Mouse (Mus musculus) limb, embryonic 11.5 days (tissue): ENCODE results near the gene Efna3. TPM values are rescaled to one million over a fixed set of nuclear protein-coding genes. Genes with fewer than 3 reads are reported as not detected.

ENCODE experiments used
- ATAC-seq: fragments of 200-750 bp; cut with Nextera tagmentation; 2 replicates; pipeline ENCODE4 v1.8.0; 2017; ENCODE audit warnings: low read depth; ENCODE audit not compliant: insufficient number of reproducible peaks, low FRiP score, low TSS enrichment
- DNase-seq: peaks from one replicate; pipeline ENCODE4 v3.0.0-alpha.2; 2015; ENCODE audit warnings: low spot score
- H3K27ac ChIP-seq: fragments of 300-500 bp; sonication (generic); replicated peaks from 2 replicates; pipeline ENCODE4 v1.5.1; 2014; ENCODE audit warnings: low read depth, mild to moderate bottlenecking, low read length
- H3K27me3 ChIP-seq: fragments of 300-500 bp; sonication (generic); 2 replicates; pipeline ENCODE4 v1.6.1; 2014; ENCODE audit warnings: mild to moderate bottlenecking, low read length, mixed read lengths; ENCODE audit not compliant: control insufficient read depth, insufficient read depth
- H3K36me3 ChIP-seq: fragments of 300-500 bp; sonication (generic); 2 replicates; pipeline ENCODE4 v1.6.1; 2014; ENCODE audit warnings: mild to moderate bottlenecking, low read length, moderate library complexity, mixed read lengths; ENCODE audit not compliant: control insufficient read depth, insufficient read depth
- H3K4me1 ChIP-seq: fragments of 300-500 bp; sonication (generic); 2 replicates; pipeline ENCODE4 v1.6.1; 2014; ENCODE audit warnings: low read length, mixed read lengths; ENCODE audit not compliant: control insufficient read depth, insufficient read depth
- H3K4me2 ChIP-seq: fragments of 300-500 bp; sonication (generic); 2 replicates; pipeline ENCODE4 v1.6.1; 2014; ENCODE audit warnings: low read depth, mild to moderate bottlenecking, moderate library complexity; ENCODE audit not compliant: severe bottlenecking
- H3K4me3 ChIP-seq: fragments of 300-500 bp; sonication (generic); 2 replicates; pipeline ENCODE4 v1.5.1; 2014; ENCODE audit warnings: low read depth, low read length
- H3K9ac ChIP-seq: fragments of 300-500 bp; sonication (generic); 2 replicates; pipeline ENCODE4 v1.6.1; 2014; ENCODE audit warnings: mild to moderate bottlenecking, low read length
- H3K9me3 ChIP-seq: fragments of 300-500 bp; sonication (generic); 2 replicates; pipeline ENCODE4 v1.6.1; 2016; ENCODE audit warnings: low read length; ENCODE audit not compliant: control insufficient read depth
- WGBS: fragments of 180-500 bp; shearing (Covaris S2); extraction: QIAGEN DNeasy Blood & Tissue Kit; methylation state at CpG from one replicate; pipeline ENCODE4 v1.1.7; 2014; 5-methylcytosine and 5-hydroxymethylcytosine counted together
- polyA plus RNA-seq: library from polyadenylated mRNA; unstranded; fragments of >200 nt; fragmentation: Nextera tagmentation; extraction: Ambion mirVana; gene quantifications from 2 replicates; pipeline ENCODE4 v1.2.1, GENCODE M21; 2014

Efna3 gene
- polyA plus RNA-seq, 1 experiment from 2014 or later: 19.3 TPM

- Histone ChIP-seq H3K4me3 (no peak overlapping the region), H3K27me3 (no peaks in the 10 kb centered on the region), H3K9ac (no peak overlapping the region), H3K4me2 (no peak overlapping the region), H3K9me3 (no peaks in the 10 kb centered on the region), H3K27ac (no peak overlapping the region), H3K36me3 (no peaks in the 10 kb centered on the region), H3K4me1 (no peaks in the 10 kb centered on the region)
- DNase-seq: no peak
- no peak for ATAC-seq
- WGBS: 73% methylated on average over 9 of the region's 9 CpGs
Observed at GRCm38 (mm10) chr3:89356029-89356428, 33.3 kb upstream of the Efna3 start.

GRCm38 (mm10) chr3:89355512-89355902 lies 32.7 kb upstream of the Efna3 start:
- Histone ChIP-seq H3K36me3 (no peaks in the 10 kb centered on the region), H3K4me2 (no peak overlapping the region), H3K4me3 (no peak overlapping the region), H3K27ac (no peak overlapping the region), H3K27me3 (no peaks in the 10 kb centered on the region), H3K9me3 (no peaks in the 10 kb centered on the region), H3K9ac (no peak overlapping the region), H3K4me1 (no peaks in the 10 kb centered on the region)
- ATAC-seq: no peak
- 77% methylated on average over 6 of the region's 6 CpGs for WGBS
- no peak for DNase-seq

GRCm38 (mm10) chr3:89354816-89355511 lies 32.2 kb upstream of the Efna3 start:
- Histone ChIP-seq H3K4me2 (no peak overlapping the region), H3K27me3 (no peaks in the 10 kb centered on the region), H3K9ac (no peak overlapping the region), H3K36me3 (no peaks in the 10 kb centered on the region), H3K27ac (no peak overlapping the region), H3K4me3 (no peak overlapping the region), H3K9me3 (no peaks in the 10 kb centered on the region), H3K4me1 (peaks cover 4% of the 10 kb centered on the region; the same call in 1 of the 2 replicates)
- ATAC-seq: 0 out of 2 replicates have a peak, but pooled peaks have one; percentile 8
- WGBS: 14% methylated on average over 5 of the region's 5 CpGs
- DNase-seq: peak; percentile 91

GRCm38 (mm10) chr3:89351271-89351670 lies 28.5 kb upstream of the Efna3 start:
- no peaks in the 10 kb centered on the region for H3K9me3 ChIP-seq
- H3K36me3 ChIP-seq: 0 out of 2 replicates have a peak, but pooled peaks cover 2% of the 10 kb centered on the region
- H3K4me3 ChIP-seq: no peak overlapping the region
- H3K9ac ChIP-seq: no peak overlapping the region
- 0 out of 2 replicates have a peak, but pooled peaks cover 3% of the 10 kb centered on the region for H3K27me3 ChIP-seq
- H3K4me2 ChIP-seq: no peak overlapping the region
- WGBS: 46% methylated on average over 5 of the region's 5 CpGs
- peaks cover 11% of the 10 kb centered on the region; the same call in 1 of the 2 replicates for H3K4me1 ChIP-seq
- no peak overlapping the region for H3K27ac ChIP-seq
- ATAC-seq (no peak), DNase-seq (no peak)

- H3K36me3 ChIP-seq: peaks cover 5% of the 10 kb centered on the region; the same call in 1 of the 2 replicates
- no peak within 1 kb of the TSS for H3K27ac ChIP-seq
- 0 out of 2 replicates have a peak, but pooled peaks cover 3% of the 10 kb centered on the region for H3K27me3 ChIP-seq
- H3K4me1 ChIP-seq: peaks cover 11% of the 10 kb centered on the region; the same call in 1 of the 2 replicates
- H3K9ac ChIP-seq: peak within 1 kb of the TSS; percentile 61
- no peaks in the 10 kb centered on the region for H3K9me3 ChIP-seq
- WGBS: 1% methylated on average over 59 of the region's 59 CpGs
- DNase-seq (peak; percentile 91), ATAC-seq (peak; percentile 84)
- peak within 1 kb of the TSS; percentile 96 for H3K4me2 ChIP-seq
- peak within 1 kb of the TSS; percentile 48 for H3K4me3 ChIP-seq
Observed at GRCm38 (mm10) chr3:89349869-89350501, 27.2 kb upstream of the Efna3 start, which contains the start of gene Adam15. Gene Adam15 (minus strand): TSS chr3:89349996.

GRCm38 (mm10) chr3:89348911-89349868 lies 26.4 kb upstream of the Efna3 start:
- H3K9ac ChIP-seq: peak overlapping the region; percentile 61
- peak; percentile 14; the same call in 1 of the 2 replicates for ATAC-seq
- WGBS: 2% methylated on average over 38 of the region's 38 CpGs
- H3K4me1 ChIP-seq: peaks cover 11% of the 10 kb centered on the region; the same call in 1 of the 2 replicates
- peak overlapping the region; percentile 48 for H3K4me3 ChIP-seq
- peaks cover 5% of the 10 kb centered on the region; the same call in 1 of the 2 replicates for H3K36me3 ChIP-seq
- no peak overlapping the region for H3K27ac ChIP-seq
- H3K4me2 ChIP-seq: peak overlapping the region; percentile 96
- H3K27me3 ChIP-seq: 0 out of 2 replicates have a peak, but pooled peaks cover 3% of the 10 kb centered on the region
- H3K9me3 ChIP-seq: no peaks in the 10 kb centered on the region
- DNase-seq: peak; percentile 34

GRCm38 (mm10) chr3:89347916-89348315 lies 25.2 kb upstream of the Efna3 start:
- H3K4me3 ChIP-seq: no peak overlapping the region

More at GRCm38 (mm10) chr3:89347916-89348315, 25.2 kb upstream of the Efna3 start:
- 68% methylated on average over 1 of the region's 1 CpGs for WGBS
- Histone ChIP-seq H3K27ac (no peak overlapping the region), H3K27me3 (0 out of 2 replicates have a peak, but pooled peaks cover 3% of the 10 kb centered on the region), H3K4me2 (no peak overlapping the region), H3K9ac (no peak overlapping the region), H3K9me3 (no peaks in the 10 kb centered on the region), H3K4me1 (peaks cover 11% of the 10 kb centered on the region; the same call in 1 of the 2 replicates), H3K36me3 (peaks cover 5% of the 10 kb centered on the region; the same call in 1 of the 2 replicates)
- ATAC-seq: no peak
- no peak for DNase-seq
